Mouse (Mus musculus): Measurements from ENCODE around the gene Meiob. TPM values are rescaled to one million over a fixed set of nuclear protein-coding genes. Genes with fewer than 3 reads are reported as not detected.

Gene Meiob
- polyA plus RNA-seq, 1 experiment from 2014 or later: not detected

- 79% methylated on average over 6 of the region's 6 CpGs for WGBS
- no peak overlapping the region for H3K27ac ChIP-seq (ENCODE audit: low read length)
- H3K36me3 ChIP-seq (ENCODE audit: control insufficient read depth, insufficient read depth, low read length): peaks cover 11% of the 10 kb centered on the region
- no peak for ATAC-seq (ENCODE audit: insufficient number of reproducible peaks, insufficient read depth, low FRiP score, low read depth)
- peaks cover 16% of the 10 kb centered on the region; the same call in 1 of the 2 replicates for H3K4me1 ChIP-seq (ENCODE audit: control insufficient read depth, insufficient read depth, low read length)
- H3K27me3 ChIP-seq (ENCODE audit: control insufficient read depth, insufficient read depth, low read length): no peaks in the 10 kb centered on the region
- no peak overlapping the region for H3K4me3 ChIP-seq (ENCODE audit: low read depth, low read length)
- H3K9ac ChIP-seq (replicated peaks; ENCODE audit: low read depth, low read length): no peak overlapping the region
- H3K4me2 ChIP-seq (replicated peaks; ENCODE audit: low read depth, low read length): no peak overlapping the region
- H3K9me3 ChIP-seq (ENCODE audit: control insufficient read depth, low read depth, low read length): no peaks in the 10 kb centered on the region
Observed at GRCm38 (mm10) chr17:24884391-24884790, 80.3 kb downstream of the Meiob start.

GRCm38 (mm10) chr17:24885356-24886133, 81.5 kb downstream of the Meiob start:
- Histone ChIP-seq H3K4me1 (ENCODE audit: control insufficient read depth, insufficient read depth, low read length) (peaks cover 16% of the 10 kb centered on the region; the same call in 1 of the 2 replicates), H3K9ac (replicated peaks; ENCODE audit: low read depth, low read length) (peak overlapping the region; percentile 34; the same call in 1 of the 2 replicates), H3K27ac (ENCODE audit: low read length) (no peak overlapping the region), H3K4me2 (replicated peaks; ENCODE audit: low read depth, low read length) (peak overlapping the region; percentile 93), H3K9me3 (ENCODE audit: control insufficient read depth, low read depth, low read length) (no peaks in the 10 kb centered on the region), H3K4me3 (ENCODE audit: low read depth, low read length) (peak overlapping the region; percentile 89), H3K27me3 (ENCODE audit: control insufficient read depth, insufficient read depth, low read length) (no peaks in the 10 kb centered on the region), H3K36me3 (ENCODE audit: control insufficient read depth, insufficient read depth, low read length) (peaks cover 19% of the 10 kb centered on the region)
- WGBS: 25% methylated on average over 22 of the region's 22 CpGs
- no peak for ATAC-seq (ENCODE audit: insufficient number of reproducible peaks, insufficient read depth, low FRiP score, low read depth)

GRCm38 (mm10) chr17:24886134-24886931, 82.2 kb downstream of the Meiob start, which contains the start of the genes Nubp2 and Spsb3:
Gene Nubp2, minus strand, starts transcription at chr17:24886349.
Gene Spsb3, plus strand, starts transcription at chr17:24886643.
- Histone ChIP-seq H3K27me3 (ENCODE audit: control insufficient read depth, insufficient read depth, low read length) (no peaks in the 10 kb centered on the region), H3K4me1 (ENCODE audit: control insufficient read depth, insufficient read depth, low read length) (peaks cover 16% of the 10 kb centered on the region; the same call in 1 of the 2 replicates), H3K4me3 (ENCODE audit: low read depth, low read length) (peak within 1 kb of the TSS; percentile 89), H3K9me3 (ENCODE audit: control insufficient read depth, low read depth, low read length) (no peaks in the 10 kb centered on the region), H3K4me2 (replicated peaks; ENCODE audit: low read depth, low read length) (peak within 1 kb of the TSS; percentile 93), H3K27ac (ENCODE audit: low read length) (0 out of 2 replicates have a peak within 1 kb of the TSS, but pooled peaks have one; percentile 29), H3K36me3 (ENCODE audit: control insufficient read depth, insufficient read depth, low read length) (peaks cover 27% of the 10 kb centered on the region), H3K9ac (replicated peaks; ENCODE audit: low read depth, low read length) (peak within 1 kb of the TSS; percentile 81)
- peak; percentile 97 for ATAC-seq (ENCODE audit: insufficient number of reproducible peaks, insufficient read depth, low FRiP score, low read depth)
- WGBS: under 1% methylated on average over 69 of the region's 69 CpGs

GRCm38 (mm10) chr17:24886932-24887271, 82.8 kb downstream of the Meiob start:
- no peaks in the 10 kb centered on the region for H3K9me3 ChIP-seq (ENCODE audit: control insufficient read depth, low read depth, low read length)
- peak overlapping the region; percentile 89 for H3K4me3 ChIP-seq (ENCODE audit: low read depth, low read length)
- peaks cover 30% of the 10 kb centered on the region for H3K36me3 ChIP-seq (ENCODE audit: control insufficient read depth, insufficient read depth, low read length)
- WGBS: under 1% methylated on average over 18 of the region's 18 CpGs
- peak overlapping the region; percentile 81 for H3K9ac ChIP-seq (replicated peaks; ENCODE audit: low read depth, low read length)
- H3K4me1 ChIP-seq (ENCODE audit: control insufficient read depth, insufficient read depth, low read length): peaks cover 16% of the 10 kb centered on the region; the same call in 1 of the 2 replicates
- H3K27ac ChIP-seq (ENCODE audit: low read length): 0 out of 2 replicates have a peak overlapping the region, but pooled peaks have one; percentile 29
- peak overlapping the region; percentile 65 for H3K4me2 ChIP-seq (replicated peaks; ENCODE audit: low read depth, low read length)
- ATAC-seq (ENCODE audit: insufficient number of reproducible peaks, insufficient read depth, low FRiP score, low read depth): peak; percentile 16; the same call in 1 of the 2 replicates
- H3K27me3 ChIP-seq (ENCODE audit: control insufficient read depth, insufficient read depth, low read length): no peaks in the 10 kb centered on the region

GRCm38 (mm10) chr17:24887291-24888080, 83.4 kb downstream of the Meiob start:
- 62% methylated on average over 18 of the region's 18 CpGs for WGBS
- H3K4me3 ChIP-seq (ENCODE audit: low read depth, low read length): peak overlapping the region; percentile 89
- no peak overlapping the region for H3K27ac ChIP-seq (ENCODE audit: low read length)
- peaks cover 36% of the 10 kb centered on the region for H3K36me3 ChIP-seq (ENCODE audit: control insufficient read depth, insufficient read depth, low read length)
- H3K27me3 ChIP-seq (ENCODE audit: control insufficient read depth, insufficient read depth, low read length): no peaks in the 10 kb centered on the region
- no peak for ATAC-seq (ENCODE audit: insufficient number of reproducible peaks, insufficient read depth, low FRiP score, low read depth)
- peaks cover 16% of the 10 kb centered on the region; the same call in 1 of the 2 replicates for H3K4me1 ChIP-seq (ENCODE audit: control insufficient read depth, insufficient read depth, low read length)
- H3K4me2 ChIP-seq (replicated peaks; ENCODE audit: low read depth, low read length): peak overlapping the region; percentile 65
- H3K9ac ChIP-seq (replicated peaks; ENCODE audit: low read depth, low read length): peak overlapping the region; percentile 81
- H3K9me3 ChIP-seq (ENCODE audit: control insufficient read depth, low read depth, low read length): no peaks in the 10 kb centered on the region

GRCm38 (mm10) chr17:24888862-24889261, 84.8 kb downstream of the Meiob start:
- H3K4me1 ChIP-seq (ENCODE audit: control insufficient read depth, insufficient read depth, low read length): peaks cover 21% of the 10 kb centered on the region
- no peak for ATAC-seq (ENCODE audit: insufficient number of reproducible peaks, insufficient read depth, low FRiP score, low read depth)
- H3K27ac ChIP-seq (ENCODE audit: low read length): no peak overlapping the region
- WGBS: 85% methylated on average over 3 of the region's 3 CpGs
- H3K27me3 ChIP-seq (ENCODE audit: control insufficient read depth, insufficient read depth, low read length): no peaks in the 10 kb centered on the region
- no peak overlapping the region for H3K9ac ChIP-seq (replicated peaks; ENCODE audit: low read depth, low read length)
- no peak overlapping the region for H3K4me2 ChIP-seq (replicated peaks; ENCODE audit: low read depth, low read length)
- no peak overlapping the region for H3K4me3 ChIP-seq (ENCODE audit: low read depth, low read length)
- no peaks in the 10 kb centered on the region for H3K9me3 ChIP-seq (ENCODE audit: control insufficient read depth, low read depth, low read length)
- H3K36me3 ChIP-seq (ENCODE audit: control insufficient read depth, insufficient read depth, low read length): peaks cover 43% of the 10 kb centered on the region
